Mouse (Mus musculus) right cerebral cortex, postnatal 36 days (tissue): ENCODE measurements at regions not wholly inside any gene's neighbourhood (a gene's known extent, or its start where the extent isn't known, plus 50 kb on each side); places are given as distances from the start of the nearest gene placed in this dataset.

Experiments
- DNase-seq, 2 experiments: peaks; one replicate each; pipeline ENCODE4 v3.0.0; 2022; ENCODE audit warnings: low spot score in 2 of 2, mixed read lengths in 1 of 2

- no peak for DNase-seq
These were observed 213.7 kb upstream of the Ccdc122 start for GRCm38 (mm10) chr14:76822766-76823325.

DNA sequence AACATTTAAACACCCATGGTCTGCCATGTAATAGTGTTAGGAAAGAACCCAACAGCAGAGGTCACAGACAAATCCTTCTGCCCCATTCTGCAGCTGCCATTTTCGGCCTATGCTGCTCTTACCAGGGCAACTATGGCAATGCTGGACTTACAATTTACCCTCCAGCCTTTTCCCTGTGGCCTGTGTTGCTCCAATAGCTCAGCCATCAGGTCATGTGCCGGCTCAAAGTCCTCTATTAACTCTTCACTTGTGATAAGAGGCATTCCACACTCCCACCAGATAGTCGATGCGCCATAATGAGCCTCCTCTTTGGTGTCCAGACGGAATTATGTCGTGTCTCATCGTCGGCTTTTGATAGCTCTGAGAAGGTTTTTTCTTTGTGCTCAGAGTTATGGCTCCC lies 214.7 kb upstream of the Ccdc122 start:
- DNase-seq, result no peak

GRCm38 (mm10) chr14:76821484-76821883 lies 215.1 kb upstream of the Ccdc122 start:
- DNase-seq, result no peak

DNA sequence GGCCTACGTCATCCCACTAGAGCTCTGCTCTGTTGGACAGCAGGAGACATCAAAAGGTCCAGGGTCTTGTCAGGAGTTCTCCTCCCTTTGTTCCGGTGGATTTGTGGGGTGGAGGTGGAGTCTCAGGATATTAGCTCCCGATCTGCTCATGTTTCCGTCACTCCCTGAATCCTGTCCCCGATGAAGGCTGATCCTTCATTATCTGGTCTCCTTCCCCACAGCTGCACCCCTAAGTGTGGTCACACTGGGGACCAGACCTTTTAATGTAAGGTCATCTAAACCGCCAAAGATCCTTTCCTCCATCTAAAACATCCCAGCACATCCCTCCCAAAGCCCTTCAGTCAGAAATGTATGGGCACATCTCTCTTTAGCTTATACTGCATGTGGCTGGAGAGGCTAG lies 215.6 kb upstream of the Ccdc122 start:
- no peak for DNase-seq

GRCm38 (mm10) chr14:76819690-76820089 lies 216.9 kb upstream of the Ccdc122 start:
- peak; percentile 77 to 88 for DNase-seq

DNA sequence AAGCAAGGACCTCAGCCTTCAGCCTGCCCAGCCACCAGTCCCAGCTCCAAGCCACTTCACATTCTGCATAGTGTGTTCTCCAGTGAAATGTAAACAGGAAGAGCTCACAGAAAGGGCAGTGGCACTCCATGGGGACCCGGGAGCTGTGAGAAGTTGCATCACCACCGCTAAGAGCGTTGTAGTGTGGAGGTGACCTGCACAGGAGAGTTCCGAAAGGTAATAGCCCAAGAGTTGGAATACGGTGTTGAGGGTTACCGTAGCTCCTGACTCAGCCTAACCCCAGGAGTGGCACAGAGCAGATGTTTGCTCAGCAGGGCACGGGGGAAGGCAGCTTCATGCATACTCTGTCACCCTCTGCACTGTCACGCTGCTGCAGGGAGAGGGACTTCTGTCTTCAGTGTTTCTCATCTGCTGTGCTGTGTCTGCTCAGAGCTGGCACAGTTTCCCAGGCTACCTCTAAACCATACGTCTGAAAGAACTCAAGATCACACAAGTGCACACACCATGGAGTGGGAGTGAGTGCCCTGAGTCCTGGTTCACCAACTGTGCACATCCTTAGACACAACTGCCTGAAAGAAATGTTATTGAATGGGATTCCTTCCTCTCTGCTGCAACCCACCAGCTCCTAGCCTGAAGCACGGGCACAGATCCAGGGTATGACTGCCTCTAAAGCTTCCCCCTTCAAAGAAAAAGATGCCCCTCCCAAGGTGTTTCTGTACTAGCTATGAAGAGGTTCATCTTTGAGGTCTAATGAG lies 218.1 kb upstream of the Ccdc122 start:
- DNase-seq, result no peak

- DNase-seq, result no peak
These were observed 219.3 kb upstream of the Ccdc122 start for GRCm38 (mm10) chr14:76817189-76817772.

DNA sequence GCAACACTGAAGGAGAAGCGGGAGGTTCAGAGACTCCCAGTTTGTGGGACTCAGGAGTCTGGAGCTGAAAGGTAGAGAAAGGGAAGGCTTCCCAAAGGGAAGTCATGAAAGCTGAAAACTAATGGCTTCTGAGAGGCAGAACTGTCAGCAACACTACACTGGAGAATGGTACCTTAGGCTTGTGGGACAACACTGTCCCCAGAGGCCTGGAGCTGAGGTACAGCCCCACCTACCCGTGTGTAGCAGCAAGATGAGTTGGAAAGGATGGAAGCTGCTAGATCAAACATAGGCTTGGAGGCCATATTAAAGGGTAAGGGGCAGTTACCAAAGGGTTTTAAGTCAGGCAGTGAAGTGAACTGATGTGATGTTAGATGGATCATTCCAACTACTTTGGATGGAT lies 219.9 kb upstream of the Ccdc122 start:
- no peak for DNase-seq

- no peak for DNase-seq
These were observed 224.3 kb upstream of the Ccdc122 start for GRCm38 (mm10) chr14:76812155-76812875.

DNA sequence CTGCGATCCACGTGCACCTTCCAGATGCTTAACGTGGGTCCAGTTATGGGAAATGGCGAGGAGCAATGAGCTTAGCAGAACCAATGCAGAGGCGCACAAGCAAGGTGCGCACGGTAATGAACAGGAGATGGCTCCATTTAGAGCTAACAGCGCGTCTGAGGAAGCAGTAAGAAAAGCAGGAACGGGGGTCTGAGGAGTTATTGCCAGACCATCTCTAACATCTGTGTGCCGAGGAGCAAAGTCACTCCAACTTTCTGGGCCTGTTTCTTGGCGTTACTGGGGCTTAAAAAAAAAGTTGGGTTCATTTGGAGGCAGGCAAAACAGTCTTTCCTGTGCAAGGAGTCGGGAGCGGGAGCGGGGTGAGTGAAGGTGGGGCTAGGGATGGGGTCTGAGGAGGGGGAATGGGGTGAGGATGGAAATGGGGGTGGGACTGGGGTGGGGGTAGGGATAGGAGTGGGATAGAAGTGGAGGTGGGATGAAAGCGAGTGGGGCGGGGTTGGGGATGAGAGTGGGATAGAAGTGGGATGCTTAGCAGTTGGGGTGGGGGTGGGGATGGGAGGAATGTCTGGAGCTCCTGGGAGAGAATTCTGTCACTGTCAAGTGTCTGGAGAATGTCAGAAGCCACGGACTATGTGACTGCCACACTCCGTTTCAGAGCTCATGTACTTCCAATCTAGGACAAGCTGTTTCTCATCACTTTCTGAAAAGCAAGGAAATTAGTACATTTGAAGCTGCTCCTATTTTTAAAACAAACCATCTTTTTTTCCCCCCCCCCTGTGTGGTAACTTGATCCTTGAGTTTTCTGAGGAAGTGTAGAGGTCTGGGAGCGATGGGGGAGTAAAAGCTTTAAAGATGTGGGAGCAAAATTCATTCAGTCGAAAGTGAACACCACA lies 225.6 kb upstream of the Ccdc122 start:
- DNase-seq, result no peak

- DNase-seq, result no peak
These were observed 226.5 kb upstream of the Ccdc122 start for GRCm38 (mm10) chr14:76810041-76810440.

DNA sequence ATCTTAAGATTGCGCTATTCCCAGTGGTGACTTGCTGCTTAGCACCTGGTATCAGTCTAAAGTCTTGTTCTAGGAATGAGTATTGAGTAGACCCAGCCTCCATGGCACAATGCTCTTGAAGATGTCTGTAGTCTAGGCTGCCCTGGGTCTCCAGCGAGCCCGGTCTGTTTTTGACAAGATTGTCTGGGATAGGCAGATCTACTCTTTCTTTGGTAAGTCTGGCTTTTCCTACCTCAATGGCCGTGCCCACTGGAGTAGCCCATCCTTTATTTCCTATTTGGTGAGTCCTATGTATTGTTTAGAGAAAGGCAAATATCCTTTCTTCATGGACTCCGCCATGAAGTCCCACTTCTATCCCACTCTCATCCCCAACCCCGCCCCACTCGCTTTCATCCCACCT lies 227.2 kb upstream of the Ccdc122 start:
- no peak for DNase-seq

- no peak for DNase-seq
These were observed 231.3 kb upstream of the Ccdc122 start for GRCm38 (mm10) chr14:76805151-76805785.

- DNase-seq, result no peak
These were observed 232.0 kb upstream of the Ccdc122 start for GRCm38 (mm10) chr14:76804447-76805150.

DNA sequence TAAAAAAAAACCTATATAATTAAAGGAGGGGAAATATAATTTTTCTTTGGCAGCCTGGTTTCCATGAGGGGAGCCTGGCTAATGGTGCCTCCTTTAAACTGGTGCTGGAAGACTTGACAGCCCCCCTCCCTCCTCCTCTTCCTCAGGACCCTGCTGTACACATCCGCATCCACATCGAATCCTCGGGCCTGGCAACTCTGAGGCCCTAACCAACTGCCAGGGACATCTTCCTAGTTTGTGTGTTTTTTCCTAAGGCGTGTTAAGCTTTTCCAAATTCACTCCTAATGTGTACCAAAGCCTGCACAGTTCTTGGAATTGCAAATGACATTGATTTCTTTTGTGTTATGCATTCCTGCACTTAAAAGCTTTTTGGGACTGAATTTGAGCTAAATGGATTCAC lies 236.4 kb upstream of the Ccdc122 start:
- no peak for DNase-seq

DNA sequence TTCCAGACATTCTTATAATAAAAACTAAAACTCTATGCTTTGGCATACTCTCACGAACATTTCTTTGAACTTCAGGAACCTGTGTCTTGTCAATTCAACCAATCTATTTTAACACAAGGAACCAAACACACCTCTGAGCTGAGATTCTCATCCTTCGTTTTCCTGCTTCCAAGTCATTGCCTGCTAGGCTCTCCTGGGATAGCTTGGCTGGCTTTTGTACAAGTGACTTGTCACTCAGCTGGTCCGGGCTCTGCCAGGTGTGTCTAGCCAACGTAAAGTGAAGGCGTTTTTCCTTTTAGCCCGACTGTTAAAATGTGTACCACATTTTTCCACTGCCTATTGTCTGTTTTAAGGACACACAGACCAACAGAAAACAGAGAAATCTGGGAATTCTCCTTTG lies 236.8 kb upstream of the Ccdc122 start:
- no peak for DNase-seq

GRCm38 (mm10) chr14:76798925-76799428 lies 237.6 kb upstream of the Ccdc122 start:
- DNase-seq, result no peak

GRCm38 (mm10) chr14:76798488-76798887 lies 238.1 kb upstream of the Ccdc122 start:
- DNase-seq, result no peak

DNA sequence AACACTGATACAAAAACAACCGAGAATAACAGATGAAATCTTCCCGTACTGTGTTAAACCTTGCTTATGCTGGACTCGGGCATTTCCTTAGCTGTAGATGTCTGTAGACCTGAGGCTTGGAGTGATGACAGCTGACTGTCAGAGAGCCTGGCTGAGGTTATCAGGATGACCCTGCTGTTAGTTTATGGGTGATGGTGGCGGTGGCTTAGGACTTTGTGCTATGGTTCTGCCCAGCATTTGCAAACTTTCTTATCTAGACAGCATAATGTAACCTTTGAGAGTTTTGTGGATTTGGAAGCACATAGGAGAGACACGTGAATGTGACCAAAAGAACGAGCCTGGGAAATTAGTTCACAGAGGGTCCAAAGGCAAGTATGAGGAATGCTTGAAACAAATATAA lies 239.1 kb upstream of the Ccdc122 start:
- DNase-seq, result no peak
